Mouse (Mus musculus) spleen, adult 12 weeks (tissue): ENCODE data around the gene Egln2.

ENCODE experiments used
- DNase-seq: peaks from one replicate; pipeline ENCODE4 v3.0.0; 2022; ENCODE audit warnings: low spot score

Gene Egln2

GRCm38 (mm10) chr7:27131387-27131786, 35.2 kb downstream of the Egln2 start:
- DNase-seq = no peak

GRCm38 (mm10) chr7:27130521-27131370, 35.9 kb downstream of the Egln2 start:
- no peak for DNase-seq

GRCm38 (mm10) chr7:27129811-27130210, 36.8 kb downstream of the Egln2 start:
- DNase-seq = no peak

- no peak for DNase-seq
Measured at GRCm38 (mm10) chr7:27128946-27129345, 37.7 kb downstream of the Egln2 start.

GRCm38 (mm10) chr7:27128162-27128561, 38.4 kb downstream of the Egln2 start:
- no peak for DNase-seq

GRCm38 (mm10) chr7:27124969-27125368, 41.6 kb downstream of the Egln2 start:
- DNase-seq = no peak

- no peak for DNase-seq
Measured at GRCm38 (mm10) chr7:27124305-27124832, 42.2 kb downstream of the Egln2 start.

- DNase-seq = no peak
Measured at GRCm38 (mm10) chr7:27119676-27120075, 46.9 kb downstream of the Egln2 start, which contains the start of gene Cyp2f2. Gene Cyp2f2, plus strand, starts transcription at chr7:27119909.

GRCm38 (mm10) chr7:27118033-27118511, 48.5 kb downstream of the Egln2 start:
- no peak for DNase-seq

GRCm38 (mm10) chr7:27111987-27112386, 54.6 kb downstream of the Egln2 start:
- DNase-seq = no peak

- DNase-seq = no peak
Measured at GRCm38 (mm10) chr7:27111038-27111437, 55.6 kb downstream of the Egln2 start.

GRCm38 (mm10) chr7:27110327-27110726, 56.3 kb downstream of the Egln2 start:
- no peak for DNase-seq
